Mouse (Mus musculus): ENCODE measurements at regions not wholly inside any gene's neighbourhood (a gene's known extent, or its start where the extent isn't known, plus 50 kb on each side); places are given as distances from the start of the nearest gene placed in this dataset.

DNA sequence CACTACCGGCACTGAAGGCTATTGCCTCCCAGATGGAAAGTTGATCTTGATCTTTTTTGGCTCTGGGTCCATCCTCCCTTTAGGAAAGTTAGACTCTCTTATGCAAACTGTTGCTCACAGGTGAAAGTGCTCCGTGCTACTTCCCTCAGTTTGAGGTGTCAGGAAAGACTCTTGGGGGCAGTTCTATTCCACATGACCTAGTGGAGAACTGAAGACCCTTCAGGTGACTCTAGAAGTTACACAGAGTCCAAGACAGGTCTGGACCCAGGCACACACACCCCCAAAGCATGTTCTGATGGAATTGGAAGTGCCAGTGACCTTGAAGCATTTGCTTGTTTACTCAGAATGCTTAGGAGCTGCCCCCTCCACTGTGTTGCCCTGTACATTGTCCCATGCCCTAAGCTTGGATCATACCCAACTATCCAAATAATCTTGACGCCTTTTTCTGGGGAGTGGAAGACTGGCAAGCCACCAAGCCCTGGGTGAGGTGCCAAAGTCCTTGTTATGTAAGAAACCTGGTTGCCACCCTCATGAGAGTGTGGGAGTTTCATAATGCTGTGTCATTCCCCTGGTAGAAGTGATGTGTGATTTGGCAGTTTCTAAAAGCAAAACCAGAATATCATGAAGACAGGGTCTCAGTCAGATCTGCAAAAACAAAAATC is 51.1 kb upstream of the Nampt start:
- TF ChIP-seq CTCF (IDR thresholded peaks at IDR 0.05; ENCODE audit: control insufficient read depth, insufficient read depth, insufficient replicate concordance, low read depth, low read length) (no peak), POLR2A (IDR thresholded peaks at IDR 0.05; ENCODE audit: control insufficient read depth, low read depth, low read length) (no peak)
- no peaks in the 10 kb centered on the region for H3K36me3 ChIP-seq (ENCODE audit: control insufficient read depth, insufficient read depth, low read length)
- H3K27ac ChIP-seq (ENCODE audit: control insufficient read depth, insufficient read depth, low read depth, low read length): no peak overlapping the region
- H3K27me3 ChIP-seq (ENCODE audit: control insufficient read depth, insufficient read depth, low read length): no peaks in the 10 kb centered on the region
- no peak overlapping the region for H3K4me3 ChIP-seq (ENCODE audit: control insufficient read depth, low read depth, low read length)
- no peaks in the 10 kb centered on the region for H3K4me1 ChIP-seq (ENCODE audit: control insufficient read depth, insufficient read depth, low read length)

- H3K36me3 ChIP-seq (ENCODE audit: control insufficient read depth, insufficient read depth, low read length): no peaks in the 10 kb centered on the region
- no peak overlapping the region for H3K4me3 ChIP-seq (ENCODE audit: control insufficient read depth, low read depth, low read length)
- TF ChIP-seq POLR2A (IDR thresholded peaks at IDR 0.05; ENCODE audit: control insufficient read depth, low read depth, low read length): no peak
- TF ChIP-seq CTCF (IDR thresholded peaks at IDR 0.05; ENCODE audit: control insufficient read depth, insufficient read depth, insufficient replicate concordance, low read depth, low read length): no peak
- no peak overlapping the region for H3K27ac ChIP-seq (ENCODE audit: control insufficient read depth, insufficient read depth, low read depth, low read length)
- H3K4me1 ChIP-seq (ENCODE audit: control insufficient read depth, insufficient read depth, low read length): no peaks in the 10 kb centered on the region
- no peaks in the 10 kb centered on the region for H3K27me3 ChIP-seq (ENCODE audit: control insufficient read depth, insufficient read depth, low read length)
Observed at GRCm38 (mm10) chr12:32768744-32769535, 50.4 kb upstream of the Nampt start.
